Mouse (Mus musculus) spleen, adult 2 months (tissue): ENCODE results near the gene Zc3h15.

Experiments used
- CTCF ChIP-seq: fragments of 200-500 bp; IDR thresholded peaks from 2 replicates; pipeline ENCODE4 v1.5.1; 2011; ENCODE audit warnings: mild to moderate bottlenecking, inconsistent platforms; ENCODE audit not compliant: insufficient read depth, insufficient read length, insufficient replicate concordance; ENCODE audit errors: extremely low read depth
- POLR2A ChIP-seq: fragments of 200-500 bp; IDR thresholded peaks from 2 replicates; pipeline ENCODE4 v1.6.1; 2011; ENCODE audit warnings: low read depth, low read length, inconsistent platforms

DNA sequence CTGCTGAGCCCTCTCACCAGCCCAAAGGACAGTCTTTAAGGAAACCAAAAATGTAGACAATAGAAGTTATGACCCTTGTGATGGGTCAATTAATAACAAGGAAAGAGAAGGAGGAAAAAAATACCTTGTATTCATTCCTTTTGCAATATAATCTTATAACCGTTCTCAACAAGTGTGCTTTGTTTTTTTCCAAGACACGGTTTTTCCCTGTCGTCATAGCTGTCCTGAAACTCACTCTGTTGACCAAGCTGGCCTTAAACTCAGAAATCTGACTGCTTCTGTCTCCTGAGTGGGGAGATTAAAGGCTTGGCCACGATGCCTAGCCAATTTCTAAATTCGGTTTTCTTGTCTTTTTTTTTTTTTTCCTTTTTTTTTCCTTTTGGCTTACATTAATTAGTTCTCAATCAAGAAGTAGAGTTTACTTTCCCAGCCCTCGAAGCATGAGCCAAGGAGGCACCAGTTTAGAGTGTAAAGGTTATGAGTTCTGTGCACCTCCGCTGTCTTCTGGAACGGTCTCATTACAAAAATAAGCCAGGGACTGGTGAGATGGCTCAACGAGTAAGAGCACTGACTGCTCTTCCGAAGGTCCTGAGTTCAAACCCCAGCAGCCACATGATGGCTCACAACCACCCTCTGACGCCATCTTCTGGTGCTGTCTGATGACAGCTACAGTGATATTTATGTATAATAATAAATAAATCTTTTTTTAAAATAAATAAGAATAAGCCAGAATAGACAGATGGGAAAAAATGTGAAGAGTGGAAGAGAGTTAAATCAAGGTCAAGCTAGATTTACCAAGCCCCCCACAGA is 23.5 kb upstream of the Zc3h15 start:
- TF ChIP-seq CTCF (no peak), POLR2A (no peak)
